Mouse (Mus musculus) brain, embryonic 18.5 days (tissue): ENCODE results near the gene Gaa.
A peak's percentile ranks its signal among the peaks of the same experiment; 100 is the strongest.
"Not testable (repeated sequence)": the region's sequence is repeated elsewhere in the genome, so short reads cannot be mapped to it uniquely, and the experiment has no call there.

Source experiments
- DNase-seq: peaks from one replicate; pipeline ENCODE4 v3.0.0-alpha.2; 2012; ENCODE audit warnings: low read depth, low spot score

Gaa gene

DNA sequence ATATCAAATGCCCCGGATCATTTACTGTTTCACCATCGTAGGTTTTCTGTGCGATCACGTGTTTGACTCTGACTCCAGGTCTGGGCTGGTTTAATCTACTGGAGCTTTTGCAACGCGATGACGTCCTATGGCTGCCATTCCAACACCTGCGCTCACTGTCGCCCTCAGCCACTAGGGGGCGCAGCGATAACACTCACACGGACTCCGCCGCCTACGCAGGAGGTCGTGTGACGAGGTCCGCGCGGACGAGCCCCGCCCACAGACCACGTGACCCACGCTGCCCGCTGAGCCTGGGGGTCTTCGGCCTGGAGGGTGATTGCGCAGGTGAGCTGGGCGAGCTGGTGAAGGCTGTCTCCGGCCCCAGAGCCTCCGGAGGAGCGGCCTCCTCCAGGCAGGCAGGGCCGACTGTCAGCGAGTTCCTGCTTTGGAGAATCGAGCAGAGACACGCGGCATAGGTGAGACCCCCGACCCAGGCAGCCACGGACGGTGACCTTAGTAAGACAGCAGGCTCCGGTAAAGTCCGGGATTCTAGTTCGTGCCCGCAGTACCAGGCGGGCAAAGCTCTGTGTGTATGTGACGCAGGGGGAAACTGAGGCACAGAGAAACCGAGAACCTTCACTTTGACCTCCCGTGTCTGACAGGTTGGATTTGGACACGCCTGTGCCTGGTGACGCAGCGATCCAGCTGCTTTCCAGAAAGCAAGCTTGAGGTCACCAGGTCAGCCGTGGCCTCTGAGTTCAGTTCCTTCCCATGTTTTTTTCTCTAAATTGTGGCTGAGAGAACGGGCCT lies at the start of gene Gaa:
Gene Gaa, plus strand, starts transcription at position 120 of the 789 bp plus-strand sequence.
- peak; percentile 77 for DNase-seq

DNA sequence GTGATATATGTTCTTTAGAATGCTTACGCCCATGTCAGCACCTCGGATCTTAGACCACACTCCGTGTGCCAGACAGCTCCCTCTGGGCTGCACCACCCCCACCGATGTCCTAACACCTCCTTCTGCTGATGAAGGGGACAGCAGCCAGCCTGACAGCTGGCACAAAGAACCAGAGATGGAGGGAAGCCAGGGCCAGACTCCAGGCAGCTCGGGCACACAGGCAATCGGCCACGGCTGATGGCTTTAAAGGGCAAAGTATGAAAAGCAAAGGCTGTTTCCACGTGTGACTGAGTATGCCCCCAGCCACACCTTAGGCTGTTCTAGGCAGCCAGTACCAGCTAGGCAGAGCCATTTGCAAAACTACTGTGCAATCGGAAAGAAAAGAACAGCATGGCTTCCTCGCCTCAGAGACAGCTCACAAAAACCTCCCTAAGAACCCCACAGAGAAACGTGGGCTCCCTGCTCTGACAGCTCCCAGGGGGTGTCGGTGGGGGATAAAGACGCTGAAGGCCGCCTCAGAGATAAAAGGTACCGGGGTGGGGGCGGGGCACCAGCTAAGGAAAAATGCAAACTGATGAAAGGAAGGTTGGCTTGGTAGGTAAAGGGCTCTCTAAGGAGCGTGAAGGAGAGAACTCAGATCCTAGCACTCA lies 47.7 kb upstream of the Gaa start:
- no peak for DNase-seq

- no peak for DNase-seq
These were observed 45.7 kb upstream of the Gaa start for GRCm38 (mm10) chr11:119221812-119222510.

GRCm38 (mm10) chr11:119223124-119223890 lies 44.4 kb upstream of the Gaa start:
- no peak for DNase-seq

DNA sequence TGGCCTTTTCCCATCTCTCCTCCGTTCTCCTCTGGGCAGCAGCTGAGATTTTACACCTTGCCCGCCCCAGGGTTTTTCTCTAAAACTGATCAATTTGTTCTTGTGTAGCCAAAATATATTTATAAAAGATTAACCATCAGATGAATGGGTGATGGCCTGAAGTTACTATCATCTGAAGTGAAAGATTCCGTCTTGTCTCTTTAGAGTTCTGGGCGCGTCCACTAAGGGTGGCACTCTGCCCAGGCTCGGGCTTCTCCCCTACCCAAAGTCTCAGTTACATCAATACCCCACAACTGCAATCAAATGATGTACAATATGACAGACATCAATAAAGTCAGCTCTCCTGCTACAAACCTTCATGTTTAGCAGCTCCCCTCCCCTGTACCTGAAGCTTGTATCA lies 42.8 kb upstream of the Gaa start:
- no peak for DNase-seq

DNA sequence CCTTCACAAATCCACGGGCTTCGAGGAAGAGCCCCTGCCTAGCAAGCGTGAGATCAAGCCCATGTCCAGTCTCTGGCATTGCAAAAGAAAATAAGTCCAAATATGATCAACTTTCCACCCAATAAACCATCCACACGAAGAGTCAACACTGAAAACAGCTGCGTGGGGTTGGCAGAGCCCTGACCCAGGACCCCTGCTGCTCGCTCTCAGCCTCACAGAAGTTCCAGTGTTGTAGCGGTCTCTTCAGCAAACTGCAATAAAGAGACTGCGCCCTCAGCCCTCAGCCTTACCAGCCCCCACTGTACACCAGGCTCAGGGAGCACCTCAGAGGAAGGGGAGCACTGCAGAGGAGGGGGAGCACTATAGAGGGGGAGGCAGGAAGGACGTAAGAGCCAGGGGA lies 42.1 kb upstream of the Gaa start:
- DNase-seq = no peak

DNA sequence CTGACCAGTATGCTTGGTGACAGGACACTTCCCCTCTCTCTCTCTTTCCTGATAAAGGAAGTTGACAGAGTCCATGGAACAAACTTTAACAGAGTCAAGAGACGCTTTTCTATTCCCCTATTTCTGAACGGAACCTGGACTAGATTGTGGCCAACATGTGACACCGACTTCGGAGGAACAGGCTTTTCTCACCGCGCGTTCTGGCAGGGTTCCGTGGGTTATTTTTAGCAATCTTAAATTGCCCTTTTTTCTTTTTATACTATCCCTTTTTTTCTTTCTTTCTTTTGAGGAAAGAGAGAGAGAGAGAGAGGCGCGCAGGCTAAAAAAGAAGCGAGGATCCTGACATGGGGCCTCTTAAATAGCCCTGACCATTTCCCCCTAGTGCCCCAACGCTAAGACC lies 40.1 kb upstream of the Gaa start:
- no peak for DNase-seq

GRCm38 (mm10) chr11:119228091-119228781 lies 39.5 kb upstream of the Gaa start, which contains the start of the genes Tbc1d16 and Ccdc40:
Gene Tbc1d16, minus strand, starts transcription at chr11:119228499.
Gene Ccdc40, plus strand, starts transcription at chr11:119228572.
- DNase-seq = no peak

DNA sequence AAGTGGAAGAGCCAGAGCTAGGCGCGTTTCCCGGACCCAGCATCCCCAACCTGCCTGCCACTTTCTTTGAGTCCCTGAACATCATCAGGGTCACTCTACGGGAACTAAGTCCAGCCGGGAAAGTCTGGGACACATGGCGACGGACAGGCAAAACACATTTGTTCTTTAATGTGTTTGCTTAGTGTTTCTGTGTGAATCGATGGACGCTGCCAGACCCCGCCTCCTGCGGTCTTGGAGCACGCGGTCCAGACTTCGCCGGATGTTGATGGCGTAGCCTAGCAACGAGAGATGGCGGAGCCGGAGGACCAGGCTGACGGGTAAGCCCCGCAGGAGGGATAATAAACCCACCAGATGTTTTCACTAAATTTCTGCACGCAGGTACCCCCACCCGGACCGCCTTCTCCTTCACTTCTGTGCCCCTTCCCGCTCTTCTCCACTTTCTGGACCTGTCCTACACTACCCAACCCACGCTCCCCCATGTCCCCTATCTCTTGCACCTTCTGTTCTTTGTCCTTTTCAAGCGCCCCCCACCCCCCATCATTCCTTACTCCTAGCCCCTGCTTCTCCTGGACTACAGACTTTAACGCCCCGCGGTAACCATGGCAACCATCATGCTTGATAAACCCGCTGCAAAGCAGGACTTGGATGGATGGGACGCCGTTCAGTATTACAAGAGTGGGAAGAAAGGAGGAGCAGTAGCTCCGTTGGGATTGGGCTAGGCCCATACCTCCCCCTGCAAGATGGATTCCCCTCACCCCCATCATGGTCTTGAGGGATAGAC lies 38.7 kb upstream of the Gaa start:
- no peak for DNase-seq

DNA sequence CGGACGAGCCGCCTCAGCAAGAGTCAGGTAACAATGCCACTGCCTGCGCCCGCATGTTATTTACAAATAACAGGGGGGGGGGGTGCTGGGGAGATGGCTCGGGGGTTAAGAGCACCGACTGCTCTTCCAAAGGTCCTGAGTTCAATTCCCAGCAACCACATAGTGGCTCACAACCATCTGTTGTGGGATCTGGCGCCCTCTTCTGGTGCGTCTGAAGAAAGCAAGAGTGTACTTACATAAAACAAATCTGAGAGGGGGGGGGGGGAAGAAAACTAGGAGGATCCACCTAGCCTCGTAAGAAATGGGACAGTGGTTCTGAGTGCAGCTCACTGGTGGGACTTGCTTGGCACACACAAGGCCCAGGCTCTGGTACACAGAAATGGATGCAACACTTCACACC lies 32.9 kb upstream of the Gaa start:
- no peak for DNase-seq

GRCm38 (mm10) chr11:119235596-119235995 lies 32.1 kb upstream of the Gaa start:
- DNase-seq = no peak

- no peak for DNase-seq
These were observed 31.3 kb upstream of the Gaa start for GRCm38 (mm10) chr11:119236354-119236753.

- DNase-seq = no peak
These were observed 30.7 kb upstream of the Gaa start for GRCm38 (mm10) chr11:119237007-119237406.

DNA sequence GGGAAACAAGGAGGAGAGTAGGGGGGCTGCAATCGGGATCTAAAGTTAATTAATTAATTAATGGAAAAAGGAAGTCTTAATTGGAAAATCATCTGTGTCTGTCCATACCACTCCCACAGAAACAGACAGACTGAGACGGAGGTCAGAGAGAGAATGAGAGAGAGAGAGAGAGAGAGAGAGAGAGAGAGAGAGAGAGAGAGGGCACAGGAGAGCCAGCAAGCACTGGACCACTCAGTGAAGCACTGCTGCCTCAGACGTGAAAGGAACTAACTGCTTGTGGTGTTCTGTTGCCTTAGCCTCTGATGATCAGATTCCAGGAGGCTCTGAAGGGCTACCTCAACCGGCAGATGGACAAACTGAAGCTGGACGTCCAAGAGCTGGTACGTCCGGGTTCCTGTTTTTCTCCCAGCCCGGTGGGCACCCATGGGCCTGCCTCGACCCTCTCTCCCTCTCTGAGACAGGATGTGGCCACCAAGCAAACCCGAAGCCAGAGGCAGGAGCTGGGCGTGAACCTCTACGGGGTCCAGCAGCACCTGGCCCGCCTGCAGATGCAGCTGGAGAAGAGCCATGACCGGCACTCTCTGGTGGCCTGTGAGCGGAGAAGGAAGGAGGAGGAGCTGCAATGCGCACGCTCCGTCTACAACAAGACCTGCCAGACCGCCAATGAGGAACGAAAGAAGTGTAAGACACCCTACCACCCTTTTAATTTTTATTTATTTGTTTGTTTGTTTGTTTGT lies 30.0 kb upstream of the Gaa start:
- DNase-seq = no peak

- DNase-seq = no peak
These were observed 29.4 kb upstream of the Gaa start for GRCm38 (mm10) chr11:119238305-119238721.

DNA sequence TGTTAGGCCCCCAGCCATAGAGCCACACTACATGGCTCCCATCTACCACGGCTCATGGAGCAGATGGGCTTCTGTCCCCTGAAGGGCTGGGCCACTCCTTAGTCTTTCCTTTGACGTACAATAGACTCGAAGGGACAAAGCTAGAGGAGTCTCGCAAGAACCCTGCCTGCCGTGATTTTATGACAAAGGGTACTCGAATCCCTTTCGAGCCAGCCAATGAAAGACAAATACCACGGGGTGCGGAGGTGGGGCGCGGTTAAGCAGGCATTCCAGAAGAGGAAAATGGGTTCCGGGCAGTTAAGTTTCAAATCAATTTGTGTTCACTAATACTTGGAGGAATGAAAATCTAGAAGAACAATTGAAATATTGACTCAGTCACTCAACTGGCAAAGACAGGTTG lies 28.2 kb upstream of the Gaa start:
- no peak for DNase-seq

- not testable (repeated sequence) for DNase-seq
These were observed 22.1 kb upstream of the Gaa start for GRCm38 (mm10) chr11:119245543-119245942.

- no peak for DNase-seq
These were observed 18.7 kb upstream of the Gaa start for GRCm38 (mm10) chr11:119249011-119249410.

GRCm38 (mm10) chr11:119250998-119251397 lies 16.7 kb upstream of the Gaa start:
- DNase-seq = no peak
